Mouse (Mus musculus) neural tube, embryonic 15.5 days (tissue): Measurements from ENCODE around the gene 1700013H16Rik. TPM values are rescaled to one million over a fixed set of nuclear protein-coding genes. Genes with fewer than 3 reads are reported as not detected.
"Not testable (repeated sequence)": the region's sequence is repeated elsewhere in the genome, so short reads cannot be mapped to it uniquely, and the experiment has no call there.

ENCODE experiments used
- ATAC-seq: fragments of 200-750 bp; cut with Nextera tagmentation; 2 replicates; pipeline ENCODE4 v1.8.0; 2017; ENCODE audit warnings: mild to moderate bottlenecking, moderate TSS enrichment, moderate library complexity; ENCODE audit not compliant: low FRiP score
- H3K27ac ChIP-seq: fragments of 300-500 bp; sonication (generic); replicated peaks from 2 replicates; pipeline ENCODE4 v1.5.1; 2015; ENCODE audit warnings: mild to moderate bottlenecking, inconsistent platforms
- H3K27me3 ChIP-seq: fragments of 300-500 bp; sonication (generic); replicated peaks from 2 replicates; pipeline ENCODE4 v1.6.1; 2015; ENCODE audit warnings: inconsistent platforms
- H3K36me3 ChIP-seq: fragments of 300-500 bp; sonication (generic); 2 replicates; pipeline ENCODE4 v1.6.1; 2015; ENCODE audit warnings: inconsistent platforms
- H3K4me1 ChIP-seq: fragments of 300-500 bp; sonication (generic); 2 replicates; pipeline ENCODE4 v1.6.1; 2015; ENCODE audit warnings: inconsistent platforms
- H3K4me2 ChIP-seq: fragments of 300-500 bp; sonication (generic); 2 replicates; pipeline ENCODE4 v1.6.1; 2015; ENCODE audit warnings: inconsistent platforms, mild to moderate bottlenecking, moderate library complexity
- H3K4me3 ChIP-seq: fragments of 300-500 bp; sonication (generic); replicated peaks from 2 replicates; pipeline ENCODE4 v1.5.1; 2015; ENCODE audit warnings: mild to moderate bottlenecking, inconsistent platforms
- H3K9ac ChIP-seq: fragments of 300-500 bp; sonication (generic); replicated peaks from 2 replicates; pipeline ENCODE4 v1.6.1; 2015; ENCODE audit warnings: mild to moderate bottlenecking, inconsistent platforms
- H3K9me3 ChIP-seq: fragments of 300-500 bp; sonication (generic); replicated peaks from 2 replicates; pipeline ENCODE4 v1.6.1; 2016; ENCODE audit warnings: inconsistent platforms
- WGBS: fragments of 180-500 bp; shearing (Covaris S2); methylation state at CpG from one replicate; pipeline ENCODE4 v1.1.7; 2015; ENCODE audit warnings: mixed read lengths; 5-methylcytosine and 5-hydroxymethylcytosine counted together
- polyA plus RNA-seq: library from polyadenylated mRNA; unstranded; fragments of >200 nt; fragmentation: Nextera tagmentation; extraction: Ambion mirVana; gene quantifications from 2 replicates; pipeline ENCODE4 v1.2.1, GENCODE M21; 2015

The 1700013H16Rik gene
- not detected in 2 replicates for polyA plus RNA-seq

DNA sequence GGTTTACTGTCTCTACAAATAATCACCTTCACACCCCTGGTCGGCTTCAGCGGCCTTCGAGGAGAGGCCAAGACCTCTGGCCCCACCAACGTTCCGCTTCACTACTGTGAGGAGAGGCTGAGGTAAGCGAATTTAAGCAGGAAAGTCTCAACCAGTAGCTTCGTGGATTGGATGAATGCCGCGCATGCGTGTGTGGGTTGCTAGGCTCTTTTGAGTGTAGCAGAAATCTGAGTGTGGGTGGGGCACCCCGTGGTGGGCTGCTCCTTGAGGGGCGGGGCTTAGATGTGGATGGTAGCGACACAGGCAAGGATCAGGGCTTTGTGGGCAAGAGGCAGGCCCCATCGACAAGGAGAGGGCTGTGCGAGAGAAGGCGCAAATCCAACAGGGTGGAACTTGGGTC, at the start of gene 1700013H16Rik:
1700013H16Rik (minus strand) TSS at position 96 of the 400 bp plus-strand sequence.
- H3K36me3 ChIP-seq: no peaks in the 10 kb centered on the region
- H3K4me2 ChIP-seq: no peak within 1 kb of the TSS
- no peaks in the 10 kb centered on the region for H3K9me3 ChIP-seq
- no peaks in the 10 kb centered on the region for H3K4me1 ChIP-seq
- H3K27ac ChIP-seq: no peak within 1 kb of the TSS
- ATAC-seq: no peak
- no peaks in the 10 kb centered on the region for H3K27me3 ChIP-seq
- no peak within 1 kb of the TSS for H3K4me3 ChIP-seq
- WGBS: 94% methylated on average over 16 of the region's 16 CpGs
- H3K9ac ChIP-seq: no peak within 1 kb of the TSS

DNA sequence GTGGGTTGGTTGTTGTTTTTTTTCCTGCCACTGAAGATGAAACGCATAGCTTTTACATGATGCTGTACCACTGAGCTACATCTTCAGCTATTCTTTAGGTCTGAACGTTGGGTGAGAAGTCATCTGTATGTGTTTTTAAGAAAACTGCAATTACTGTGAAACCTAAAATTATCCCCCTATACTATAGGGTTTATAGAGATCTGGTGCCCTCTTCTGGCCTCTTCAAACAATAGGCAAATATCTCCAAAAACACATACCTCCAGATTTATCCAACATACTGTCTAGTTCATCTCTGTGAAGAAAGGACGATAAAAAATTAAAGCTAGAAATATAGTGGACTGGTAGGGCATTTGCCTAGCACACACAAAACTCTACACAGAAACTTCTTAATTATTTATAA, 41.4 kb upstream of the 1700013H16Rik start:
- WGBS: 42% methylated on average over 3 of the region's 3 CpGs
- H3K27ac ChIP-seq: no peak overlapping the region
- no peak overlapping the region for H3K4me2 ChIP-seq

DNA sequence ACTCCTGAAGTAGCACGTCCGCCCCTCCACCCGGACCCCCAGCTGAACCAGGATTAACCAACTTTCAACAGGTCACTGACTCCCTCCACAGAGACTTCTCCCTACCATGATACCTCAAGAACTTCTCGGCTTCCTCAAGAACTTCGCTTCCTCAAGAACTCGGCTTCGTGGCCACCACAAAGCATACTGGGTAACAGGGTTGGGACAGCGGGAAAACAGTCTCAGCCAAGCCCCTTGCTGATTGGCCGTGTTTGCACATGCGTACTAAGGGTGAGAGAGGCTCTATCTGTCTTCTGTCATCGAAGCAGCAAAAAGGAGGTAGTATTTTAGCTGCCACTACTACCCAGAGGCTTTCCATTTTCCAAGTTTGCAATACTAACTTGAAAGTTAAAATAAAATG, 39.9 kb upstream of the 1700013H16Rik start, which contains the start of gene Xlr:
Xlr (minus strand) TSS at position 188 of the 400 bp plus-strand sequence.
- H3K9me3 ChIP-seq, H3K4me3 ChIP-seq, H3K4me1 ChIP-seq, ATAC-seq, H3K4me2 ChIP-seq, H3K27me3 ChIP-seq, H3K27ac ChIP-seq, H3K36me3 ChIP-seq, H3K9ac ChIP-seq: not testable (repeated sequence)
- WGBS: 82% methylated on average over 11 of the region's 11 CpGs

More for the DNA sequence above, 41.4 kb upstream of the 1700013H16Rik start:
- Histone ChIP-seq H3K36me3 (no peaks in the 10 kb centered on the region), H3K4me3 (no peak overlapping the region), H3K9me3 (no peaks in the 10 kb centered on the region), H3K27me3 (no peaks in the 10 kb centered on the region), H3K4me1 (no peaks in the 10 kb centered on the region), H3K9ac (no peak overlapping the region)
- no peak for ATAC-seq

DNA sequence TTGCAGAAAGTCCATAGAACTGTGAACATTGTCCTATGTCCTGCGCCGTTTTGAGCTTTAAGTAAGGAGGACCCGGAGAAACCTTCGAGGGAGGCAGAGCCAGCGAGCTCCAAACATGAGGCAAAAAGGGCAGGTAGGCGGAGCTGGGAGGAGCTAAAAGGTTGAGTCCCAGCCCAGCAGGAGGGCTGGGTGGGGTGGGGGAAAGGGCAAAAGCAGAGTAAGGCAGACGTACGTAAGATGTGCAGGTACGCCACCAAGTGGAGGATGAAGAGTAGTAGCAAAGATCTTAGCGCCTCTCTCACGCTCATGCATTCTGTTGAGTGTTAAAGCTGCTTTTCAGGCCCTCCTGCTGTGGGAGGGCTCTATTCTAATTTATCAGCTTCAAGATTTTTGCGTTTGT, 18.6 kb upstream of the 1700013H16Rik start, which contains the start of gene Zfp36l3:
Zfp36l3 (minus strand) TSS at position 119 of the 400 bp plus-strand sequence.
- Histone ChIP-seq H3K27me3 (no peaks in the 10 kb centered on the region), H3K9ac (no peak within 1 kb of the TSS), H3K4me1 (no peaks in the 10 kb centered on the region), H3K9me3 (no peaks in the 10 kb centered on the region), H3K36me3 (no peaks in the 10 kb centered on the region), H3K4me3 (no peak within 1 kb of the TSS), H3K4me2 (no peak within 1 kb of the TSS), H3K27ac (no peak within 1 kb of the TSS)
- ATAC-seq: no peak
- WGBS: 90% methylated on average over 12 of the region's 12 CpGs

DNA sequence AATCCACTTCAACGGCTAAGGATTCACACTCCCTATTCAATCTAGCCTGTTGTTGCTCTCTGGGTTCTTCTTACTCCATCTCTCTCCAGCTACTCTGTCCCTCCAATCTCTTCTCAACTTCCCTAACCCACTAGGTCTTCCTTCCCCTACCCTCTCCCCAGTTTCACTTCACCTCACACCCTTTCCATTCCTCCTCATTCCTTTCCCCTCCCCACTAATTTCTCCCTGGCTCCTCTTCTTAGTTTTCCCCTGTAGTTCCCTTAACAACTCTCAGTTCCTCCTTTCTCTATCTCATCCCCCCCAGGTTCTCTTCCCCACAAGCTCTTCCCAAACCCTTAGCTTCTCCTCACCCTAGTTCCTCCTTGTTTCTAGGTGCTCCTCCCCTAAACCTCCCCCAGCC, 4.8 kb downstream of the 1700013H16Rik start:
- H3K9me3 ChIP-seq: no peaks in the 10 kb centered on the region
- H3K36me3 ChIP-seq: no peaks in the 10 kb centered on the region
- H3K9ac ChIP-seq: no peak overlapping the region
- H3K27ac ChIP-seq: no peak overlapping the region
- no peaks in the 10 kb centered on the region for H3K4me1 ChIP-seq
- H3K27me3 ChIP-seq: no peaks in the 10 kb centered on the region
- 86% methylated on average over 1 of the region's 1 CpGs for WGBS
- H3K4me2 ChIP-seq: no peak overlapping the region
- no peak overlapping the region for H3K4me3 ChIP-seq
- ATAC-seq: no peak

DNA sequence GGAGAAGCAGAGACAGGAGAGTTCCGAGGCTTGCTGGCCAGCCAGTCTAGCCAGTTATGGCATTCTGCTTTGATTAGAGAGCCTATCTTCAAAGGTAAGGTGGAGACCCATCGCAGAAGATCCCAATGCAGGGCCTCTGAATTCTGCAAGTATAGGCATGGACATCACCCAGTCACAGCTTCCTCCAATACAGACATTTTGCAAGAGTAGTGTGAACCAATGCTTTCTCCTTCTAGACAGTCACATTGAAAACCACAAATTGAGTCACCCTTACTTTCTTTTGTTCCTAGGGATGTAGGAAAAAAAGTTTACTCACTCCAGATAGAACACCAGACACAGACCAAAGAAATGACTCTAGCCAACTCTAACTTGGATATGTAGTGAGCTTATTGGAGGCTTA, 28.7 kb downstream of the 1700013H16Rik start:
- no peak for ATAC-seq
- Histone ChIP-seq H3K27me3 (no peaks in the 10 kb centered on the region), H3K4me2 (no peak overlapping the region), H3K4me1 (no peaks in the 10 kb centered on the region), H3K4me3 (no peak overlapping the region), H3K9me3 (no peaks in the 10 kb centered on the region), H3K36me3 (no peaks in the 10 kb centered on the region), H3K27ac (no peak overlapping the region), H3K9ac (no peak overlapping the region)
- WGBS: 90% methylated on average over 2 of the region's 2 CpGs

DNA sequence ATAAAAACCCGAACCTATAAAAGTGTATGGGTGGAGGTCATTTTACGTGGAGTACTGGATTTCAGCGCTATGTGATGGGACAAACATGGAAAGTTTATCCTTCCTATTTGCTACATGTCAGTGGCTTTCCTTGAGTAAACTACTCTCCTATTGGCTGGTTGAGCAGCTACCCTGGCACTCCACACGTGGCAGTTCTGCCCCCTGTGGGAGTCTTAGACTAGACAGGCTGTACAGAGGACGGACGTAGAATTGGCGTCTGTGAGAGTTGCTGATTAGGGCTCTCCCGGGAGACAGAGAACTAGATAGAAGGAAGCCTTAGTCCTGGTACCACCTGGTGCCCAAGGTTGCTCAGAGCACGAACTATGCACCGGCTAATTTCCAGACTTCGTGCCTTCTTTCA, 33.0 kb downstream of the 1700013H16Rik start, which contains the start of gene 4930502E18Rik:
4930502E18Rik (plus strand) TSS at position 231 of the 400 bp plus-strand sequence.
- no peaks in the 10 kb centered on the region for H3K36me3 ChIP-seq
- no peaks in the 10 kb centered on the region for H3K4me1 ChIP-seq
- no peaks in the 10 kb centered on the region for H3K9me3 ChIP-seq
- ATAC-seq: no peak
- no peak within 1 kb of the TSS for H3K4me3 ChIP-seq
- no peak within 1 kb of the TSS for H3K4me2 ChIP-seq
- H3K9ac ChIP-seq: no peak within 1 kb of the TSS
- H3K27ac ChIP-seq: no peak within 1 kb of the TSS
- H3K27me3 ChIP-seq: no peaks in the 10 kb centered on the region
- WGBS: 78% methylated on average over 11 of the region's 11 CpGs

DNA sequence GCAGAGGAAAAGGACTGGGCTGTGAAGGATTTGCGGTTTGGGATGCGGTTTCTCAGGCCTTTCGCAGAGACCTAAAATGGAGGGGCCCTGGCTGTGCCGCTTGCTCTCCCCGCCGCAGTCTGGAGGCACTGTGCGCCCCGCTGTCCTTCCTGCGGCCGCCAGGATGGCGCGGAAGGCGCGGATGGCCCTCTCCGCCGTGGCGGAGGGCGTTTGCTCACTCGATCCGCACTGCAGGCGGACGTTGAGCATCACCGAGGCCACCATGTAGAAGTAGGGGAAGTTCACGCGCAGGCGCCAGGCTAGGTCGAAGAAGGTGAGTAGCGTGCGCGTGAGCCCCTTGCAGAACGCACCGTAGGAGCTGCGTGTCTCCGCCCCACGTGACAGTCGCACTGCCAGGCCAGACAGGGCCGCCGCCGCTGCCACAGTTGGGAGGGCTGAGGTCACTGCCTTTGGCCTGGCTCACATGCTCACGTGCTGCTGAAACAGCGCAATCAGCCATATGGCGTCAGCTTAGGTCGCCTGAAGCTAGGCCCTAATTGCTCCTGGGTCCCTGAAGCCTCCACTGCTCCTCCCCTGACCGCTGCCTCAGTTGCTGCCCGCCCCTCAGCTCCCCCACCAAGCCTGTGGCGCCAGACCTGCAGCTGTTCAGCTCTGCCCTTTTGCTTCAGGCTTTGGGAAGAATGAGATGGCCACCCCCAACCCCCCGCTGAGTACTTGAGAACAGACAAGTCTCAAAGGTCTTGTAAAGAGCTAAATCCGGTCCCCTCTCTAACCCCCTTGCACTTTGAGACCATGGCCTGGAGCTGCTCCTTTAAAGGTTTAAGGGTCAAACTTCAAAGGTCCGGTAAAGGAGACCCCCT, 41.1 kb downstream of the 1700013H16Rik start:
- 0 out of 2 replicates have a peak overlapping the region, but pooled peaks have one; percentile 45 for H3K27ac ChIP-seq
- H3K4me1 ChIP-seq: peaks cover 3% of the 10 kb centered on the region; the same call in 1 of the 2 replicates
- no peaks in the 10 kb centered on the region for H3K36me3 ChIP-seq
- ATAC-seq: peak; percentile 96
- no peaks in the 10 kb centered on the region for H3K9me3 ChIP-seq
- 26% methylated on average over 49 of the region's 49 CpGs for WGBS
- H3K4me3 ChIP-seq: peak overlapping the region; percentile 38
- no peaks in the 10 kb centered on the region for H3K27me3 ChIP-seq
- peak overlapping the region; percentile 46 for H3K9ac ChIP-seq
- H3K4me2 ChIP-seq: peak overlapping the region; percentile 62

DNA sequence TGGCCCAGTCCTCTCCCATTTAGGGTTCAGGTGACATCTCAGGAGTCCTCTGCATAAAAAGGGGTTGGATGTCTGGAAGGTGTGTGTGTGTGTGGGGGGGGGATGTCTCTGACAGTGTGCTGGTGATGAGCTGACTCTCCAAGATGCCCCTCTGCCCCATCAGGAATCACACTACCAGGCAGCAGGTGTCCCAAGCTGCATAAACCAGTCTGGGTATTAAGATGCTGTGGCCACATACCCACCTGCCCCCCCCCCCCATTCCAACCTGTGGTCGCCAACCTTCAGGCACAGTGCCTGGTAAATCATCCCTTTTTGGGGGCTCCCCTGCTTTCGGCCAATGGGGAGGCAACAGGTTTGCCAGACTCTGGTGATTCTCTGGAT, 41.7 kb downstream of the 1700013H16Rik start:
- H3K9ac ChIP-seq: no peak overlapping the region
- ATAC-seq: peak; percentile 58
- 0 out of 2 replicates have a peak overlapping the region, but pooled peaks have one; percentile 45 for H3K27ac ChIP-seq
- H3K4me3 ChIP-seq: peak overlapping the region; percentile 38
- H3K27me3 ChIP-seq: no peaks in the 10 kb centered on the region
- peak overlapping the region; percentile 62 for H3K4me2 ChIP-seq
- H3K36me3 ChIP-seq: no peaks in the 10 kb centered on the region
- peaks cover 3% of the 10 kb centered on the region; the same call in 1 of the 2 replicates for H3K4me1 ChIP-seq
- 35% methylated on average over 2 of the region's 2 CpGs for WGBS
- no peaks in the 10 kb centered on the region for H3K9me3 ChIP-seq

DNA sequence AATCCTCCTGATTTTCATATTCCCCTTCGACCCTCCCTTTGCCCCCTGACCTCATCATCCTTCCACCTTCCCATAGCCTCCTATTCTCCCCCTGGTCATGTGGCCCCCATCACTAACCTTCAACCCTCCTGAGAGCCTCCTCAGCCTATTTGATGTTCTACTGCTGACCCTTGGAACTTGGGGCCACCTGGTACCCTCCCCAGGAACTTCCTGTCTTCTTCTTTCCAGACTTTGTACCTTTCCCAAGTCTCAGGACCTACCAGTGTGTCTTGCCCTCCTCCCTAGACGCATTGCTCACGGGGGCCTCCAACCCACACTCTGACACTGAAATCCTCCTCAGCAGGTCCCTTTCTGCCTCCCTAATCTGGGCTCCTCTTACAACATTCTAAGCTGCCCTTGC, 55.0 kb downstream of the 1700013H16Rik start:
- H3K9ac ChIP-seq: no peak overlapping the region
- H3K4me2 ChIP-seq: no peak overlapping the region
- no peak for ATAC-seq
- no peaks in the 10 kb centered on the region for H3K9me3 ChIP-seq
- H3K4me3 ChIP-seq: no peak overlapping the region
- H3K27me3 ChIP-seq: no peaks in the 10 kb centered on the region
- 88% methylated on average over 3 of the region's 3 CpGs for WGBS
- no peak overlapping the region for H3K27ac ChIP-seq
- H3K4me1 ChIP-seq: no peaks in the 10 kb centered on the region
- H3K36me3 ChIP-seq: no peaks in the 10 kb centered on the region

DNA sequence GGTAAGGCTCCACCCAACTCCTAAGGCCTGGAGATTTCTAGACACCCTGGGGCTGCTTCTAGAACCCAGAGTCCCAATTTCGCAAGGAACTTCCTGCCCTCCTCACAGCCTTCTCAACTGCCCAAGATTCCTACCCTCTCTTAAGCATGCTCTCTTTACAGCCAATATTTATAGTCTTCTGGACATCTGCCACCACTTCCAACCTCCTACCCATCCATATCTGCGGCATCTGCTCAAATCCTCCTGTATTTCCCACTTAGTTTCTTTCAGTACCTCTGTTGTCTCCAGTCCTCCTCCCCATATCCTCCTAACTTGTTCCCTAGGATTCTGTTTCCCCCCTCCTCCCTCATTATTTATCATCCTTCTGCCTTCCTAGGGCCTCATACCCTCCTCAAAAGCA, 58.4 kb downstream of the 1700013H16Rik start:
- Histone ChIP-seq H3K4me2 (no peak overlapping the region), H3K9me3 (no peaks in the 10 kb centered on the region), H3K9ac (no peak overlapping the region), H3K27me3 (no peaks in the 10 kb centered on the region), H3K36me3 (no peaks in the 10 kb centered on the region), H3K4me1 (no peaks in the 10 kb centered on the region), H3K4me3 (no peak overlapping the region), H3K27ac (no peak overlapping the region)
- no peak for ATAC-seq
- WGBS: 94% methylated on average over 2 of the region's 2 CpGs
